Mouse (Mus musculus) neural tube, embryonic 15.5 days (tissue): ENCODE data around the gene Spsb3. TPM values are rescaled to one million over a fixed set of nuclear protein-coding genes. Genes with fewer than 3 reads are reported as not detected.

Experiments used
- ATAC-seq: fragments of 200-750 bp; cut with Nextera tagmentation; 2 replicates; pipeline ENCODE4 v1.8.0; 2017; ENCODE audit warnings: mild to moderate bottlenecking, moderate TSS enrichment, moderate library complexity; ENCODE audit not compliant: low FRiP score
- H3K27ac ChIP-seq: fragments of 300-500 bp; sonication (generic); replicated peaks from 2 replicates; pipeline ENCODE4 v1.5.1; 2015; ENCODE audit warnings: mild to moderate bottlenecking, inconsistent platforms
- H3K27me3 ChIP-seq: fragments of 300-500 bp; sonication (generic); replicated peaks from 2 replicates; pipeline ENCODE4 v1.6.1; 2015; ENCODE audit warnings: inconsistent platforms
- H3K36me3 ChIP-seq: fragments of 300-500 bp; sonication (generic); 2 replicates; pipeline ENCODE4 v1.6.1; 2015; ENCODE audit warnings: inconsistent platforms
- H3K4me1 ChIP-seq: fragments of 300-500 bp; sonication (generic); 2 replicates; pipeline ENCODE4 v1.6.1; 2015; ENCODE audit warnings: inconsistent platforms
- H3K4me2 ChIP-seq: fragments of 300-500 bp; sonication (generic); 2 replicates; pipeline ENCODE4 v1.6.1; 2015; ENCODE audit warnings: inconsistent platforms, mild to moderate bottlenecking, moderate library complexity
- H3K4me3 ChIP-seq: fragments of 300-500 bp; sonication (generic); replicated peaks from 2 replicates; pipeline ENCODE4 v1.5.1; 2015; ENCODE audit warnings: mild to moderate bottlenecking, inconsistent platforms
- H3K9ac ChIP-seq: fragments of 300-500 bp; sonication (generic); replicated peaks from 2 replicates; pipeline ENCODE4 v1.6.1; 2015; ENCODE audit warnings: mild to moderate bottlenecking, inconsistent platforms
- H3K9me3 ChIP-seq: fragments of 300-500 bp; sonication (generic); replicated peaks from 2 replicates; pipeline ENCODE4 v1.6.1; 2016; ENCODE audit warnings: inconsistent platforms
- WGBS: fragments of 180-500 bp; shearing (Covaris S2); methylation state at CpG from one replicate; pipeline ENCODE4 v1.1.7; 2015; ENCODE audit warnings: mixed read lengths; 5-methylcytosine and 5-hydroxymethylcytosine counted together
- polyA plus RNA-seq: library from polyadenylated mRNA; unstranded; fragments of >200 nt; fragmentation: Nextera tagmentation; extraction: Ambion mirVana; gene quantifications from 2 replicates; pipeline ENCODE4 v1.2.1, GENCODE M21; 2015

The Spsb3 gene
- polyA plus RNA-seq, 1 experiment from 2014 or later, result 84.2 TPM

DNA sequence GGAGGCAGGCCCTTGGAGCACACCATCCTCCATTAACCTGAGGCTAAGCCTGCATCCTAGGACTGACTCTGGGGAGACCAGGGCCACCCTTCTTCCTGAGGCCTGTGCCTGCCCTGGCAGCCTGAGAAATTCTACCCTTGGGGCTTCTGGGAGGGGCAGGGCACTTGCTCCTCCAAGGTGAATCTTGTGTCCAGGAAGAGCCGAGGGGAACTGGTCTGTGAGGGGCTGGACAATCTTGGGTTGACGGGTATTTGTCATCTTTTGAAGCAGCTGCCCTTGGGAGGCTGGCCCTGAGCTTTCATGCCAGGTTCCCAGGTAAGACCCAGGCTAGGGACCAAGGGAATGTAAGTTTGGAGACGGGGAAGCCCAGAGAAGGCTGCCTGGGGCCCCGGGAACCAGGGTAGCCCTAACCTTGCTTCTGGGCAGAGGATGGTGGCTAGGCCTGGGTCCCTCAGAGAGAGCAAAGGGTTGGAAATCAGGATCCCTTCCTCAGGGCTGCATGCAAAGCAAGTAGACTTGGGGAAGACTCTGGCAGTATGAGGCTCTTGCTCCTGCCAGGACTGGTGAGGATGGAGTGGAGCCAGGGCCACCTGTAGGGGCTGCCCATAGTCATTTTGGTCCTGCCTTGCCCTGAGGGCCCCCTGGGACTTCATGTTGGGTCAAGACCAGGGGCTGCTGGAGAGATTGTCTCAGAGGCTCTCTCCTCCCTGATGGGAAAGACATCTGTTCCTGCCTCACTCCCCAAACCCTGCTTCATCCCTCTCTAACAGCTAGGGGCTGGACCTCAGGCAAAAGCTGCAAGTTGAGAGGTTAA, 11.8 kb downstream of the Spsb3 start:
- 91% methylated on average over 4 of the region's 4 CpGs for WGBS
- Histone ChIP-seq H3K9me3 (no peaks in the 10 kb centered on the region), H3K9ac (0 out of 2 replicates have a peak overlapping the region, but pooled peaks have one; percentile 93), H3K4me3 (peak overlapping the region; percentile 87; the same call in 1 of the 2 replicates), H3K4me1 (peaks cover 46% of the 10 kb centered on the region), H3K36me3 (peaks cover 64% of the 10 kb centered on the region), H3K4me2 (peak overlapping the region; percentile 99), H3K27me3 (no peaks in the 10 kb centered on the region), H3K27ac (no peak overlapping the region)
- ATAC-seq, result no peak

DNA sequence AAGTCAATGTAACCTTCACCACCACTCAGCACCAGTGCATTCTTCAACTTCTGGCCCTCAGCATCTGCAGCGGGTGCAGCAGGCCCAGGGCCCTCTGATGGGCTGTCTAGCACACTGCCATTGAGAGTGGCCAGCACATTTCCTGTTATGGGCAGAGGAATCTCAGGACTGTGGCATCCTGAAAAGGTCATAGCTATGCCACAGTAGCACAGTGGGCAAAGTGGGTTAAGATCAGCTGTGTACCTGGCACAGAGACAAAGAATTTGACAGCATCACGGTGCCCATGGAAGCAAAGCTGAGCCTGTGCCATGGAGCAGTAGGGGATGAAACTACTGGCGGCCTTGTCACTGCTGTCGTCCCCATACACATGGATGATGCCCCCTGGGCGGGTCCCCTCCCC, 12.7 kb downstream of the Spsb3 start:
- Histone ChIP-seq H3K9me3 (no peaks in the 10 kb centered on the region), H3K27ac (no peak overlapping the region), H3K9ac (no peak overlapping the region), H3K4me2 (no peak overlapping the region), H3K36me3 (peaks cover 70% of the 10 kb centered on the region), H3K27me3 (no peaks in the 10 kb centered on the region), H3K4me3 (no peak overlapping the region), H3K4me1 (peaks cover 37% of the 10 kb centered on the region)
- WGBS, result 81% methylated on average over 5 of the region's 5 CpGs
- ATAC-seq, result no peak

DNA sequence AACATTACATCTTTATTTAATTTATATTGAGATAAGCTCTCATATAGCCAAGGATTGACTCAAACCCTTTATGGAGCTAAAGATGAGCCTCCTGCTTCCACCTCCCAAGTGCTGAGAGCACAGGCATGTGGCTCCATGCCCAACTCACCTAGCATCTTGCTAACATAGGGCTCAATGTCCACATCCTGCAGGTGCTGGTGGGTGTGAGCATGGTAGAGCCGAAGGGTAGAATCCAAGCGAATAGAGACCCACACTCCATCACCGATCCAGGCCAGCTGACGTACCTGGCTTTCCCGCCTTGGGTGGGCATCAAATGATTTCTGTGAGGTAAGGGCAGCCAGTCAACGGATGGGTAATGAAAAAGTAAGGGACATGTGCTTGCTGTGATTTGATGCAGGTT, 13.6 kb downstream of the Spsb3 start:
- no peak overlapping the region for H3K4me2 ChIP-seq
- H3K27ac ChIP-seq, result no peak overlapping the region
- H3K27me3 ChIP-seq, result no peaks in the 10 kb centered on the region
- no peaks in the 10 kb centered on the region for H3K9me3 ChIP-seq
- H3K36me3 ChIP-seq, result peaks cover 78% of the 10 kb centered on the region
- H3K4me1 ChIP-seq, result peaks cover 34% of the 10 kb centered on the region
- no peak overlapping the region for H3K4me3 ChIP-seq
- no peak for ATAC-seq
- 98% methylated on average over 6 of the region's 6 CpGs for WGBS
- H3K9ac ChIP-seq, result no peak overlapping the region

DNA sequence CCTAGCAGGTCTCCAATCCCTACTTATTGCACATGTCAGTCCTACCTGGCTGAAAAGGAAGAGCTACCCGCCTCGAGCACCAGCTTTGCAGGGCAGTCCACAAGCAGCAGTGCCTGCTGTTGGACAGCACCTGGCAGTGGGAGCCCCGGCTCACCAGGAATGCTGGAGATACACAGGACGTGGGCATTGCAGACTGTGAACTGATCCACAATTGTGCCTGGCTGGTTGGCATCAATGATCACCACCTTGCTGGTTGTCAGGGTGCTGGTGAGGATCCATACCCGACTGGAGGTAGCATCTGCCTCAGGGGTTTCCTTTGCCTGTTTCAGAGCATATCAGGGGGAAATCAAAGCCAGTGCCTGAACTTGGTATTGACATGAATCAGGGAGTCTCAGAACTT, 15.7 kb downstream of the Spsb3 start:
- H3K4me3 ChIP-seq, result no peak overlapping the region
- H3K27ac ChIP-seq, result no peak overlapping the region
- WGBS, result 92% methylated on average over 5 of the region's 5 CpGs
- no peaks in the 10 kb centered on the region for H3K9me3 ChIP-seq
- peaks cover 16% of the 10 kb centered on the region for H3K4me1 ChIP-seq
- no peaks in the 10 kb centered on the region for H3K27me3 ChIP-seq
- peaks cover 99% of the 10 kb centered on the region for H3K36me3 ChIP-seq
- H3K9ac ChIP-seq, result no peak overlapping the region
- no peak overlapping the region for H3K4me2 ChIP-seq
- ATAC-seq, result no peak

DNA sequence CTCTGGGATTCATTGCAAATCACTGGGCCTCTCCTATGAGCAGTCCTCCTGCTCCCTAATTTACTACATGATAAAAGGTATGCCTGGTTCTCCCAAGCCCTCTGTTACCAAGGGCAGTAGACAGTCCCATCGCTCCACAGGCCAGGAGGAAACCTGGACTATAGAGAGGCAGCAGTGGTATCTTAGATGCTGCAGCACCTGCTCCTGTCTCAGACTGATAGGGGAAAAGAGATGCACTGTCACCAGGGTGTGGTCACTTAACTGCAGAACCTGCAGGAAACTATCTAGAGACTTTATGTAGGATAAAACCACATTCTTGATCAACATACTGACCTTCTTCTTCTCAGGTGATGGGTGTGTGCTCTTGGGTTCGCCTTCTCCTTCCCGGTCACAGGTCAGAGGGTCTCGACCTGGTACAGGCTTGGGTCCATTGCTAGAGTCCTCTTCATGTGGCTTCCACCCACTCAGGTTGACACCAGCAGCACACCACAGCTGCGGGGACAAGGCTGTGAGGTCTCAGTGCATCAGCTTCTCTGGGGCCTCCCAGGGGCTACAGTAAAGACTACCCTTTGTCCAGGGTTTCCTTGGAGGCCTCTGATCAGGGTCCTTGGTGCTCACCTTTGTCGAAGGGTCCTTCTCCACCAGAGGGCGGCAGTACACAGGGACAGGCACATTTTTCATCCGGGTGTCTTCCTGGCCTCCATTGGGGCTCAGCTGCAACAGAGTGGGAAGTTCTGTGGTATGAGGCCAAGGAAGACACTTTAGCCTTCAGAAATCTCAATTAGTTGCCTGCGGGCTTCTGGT, 16.4 kb downstream of the Spsb3 start:
- Histone ChIP-seq H3K4me1 (peaks cover 9% of the 10 kb centered on the region), H3K9me3 (no peaks in the 10 kb centered on the region), H3K9ac (no peak overlapping the region), H3K4me3 (no peak overlapping the region), H3K4me2 (no peak overlapping the region), H3K36me3 (peaks cover 100% of the 10 kb centered on the region), H3K27ac (no peak overlapping the region), H3K27me3 (no peaks in the 10 kb centered on the region)
- no peak for ATAC-seq
- 70% methylated on average over 9 of the region's 9 CpGs for WGBS

DNA sequence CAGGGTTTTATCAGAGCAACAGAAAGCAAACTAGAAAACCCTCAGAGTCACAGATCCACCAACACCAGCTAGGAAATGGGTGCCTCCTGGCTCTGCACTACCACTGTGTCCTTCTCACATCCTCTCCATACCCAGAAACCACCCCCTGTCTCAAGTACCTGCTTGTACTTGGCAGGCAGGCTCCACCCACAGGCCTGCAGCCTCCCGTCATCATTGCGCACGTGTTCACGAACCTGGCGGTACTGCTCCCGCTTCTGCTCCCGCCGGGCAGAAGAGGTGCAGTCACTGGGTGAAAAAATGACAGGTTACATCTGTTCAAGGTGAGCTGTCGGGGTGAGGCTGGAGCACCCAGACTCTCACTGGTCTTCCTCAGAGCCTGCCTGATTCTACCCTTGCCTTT, 17.3 kb downstream of the Spsb3 start:
- H3K9me3 ChIP-seq, result no peaks in the 10 kb centered on the region
- H3K4me1 ChIP-seq, result no peaks in the 10 kb centered on the region
- H3K4me3 ChIP-seq, result no peak overlapping the region
- no peak overlapping the region for H3K4me2 ChIP-seq
- H3K9ac ChIP-seq, result no peak overlapping the region
- peaks cover 100% of the 10 kb centered on the region for H3K36me3 ChIP-seq
- no peaks in the 10 kb centered on the region for H3K27me3 ChIP-seq
- H3K27ac ChIP-seq, result no peak overlapping the region
- 97% methylated on average over 9 of the region's 9 CpGs for WGBS
- no peak for ATAC-seq

DNA sequence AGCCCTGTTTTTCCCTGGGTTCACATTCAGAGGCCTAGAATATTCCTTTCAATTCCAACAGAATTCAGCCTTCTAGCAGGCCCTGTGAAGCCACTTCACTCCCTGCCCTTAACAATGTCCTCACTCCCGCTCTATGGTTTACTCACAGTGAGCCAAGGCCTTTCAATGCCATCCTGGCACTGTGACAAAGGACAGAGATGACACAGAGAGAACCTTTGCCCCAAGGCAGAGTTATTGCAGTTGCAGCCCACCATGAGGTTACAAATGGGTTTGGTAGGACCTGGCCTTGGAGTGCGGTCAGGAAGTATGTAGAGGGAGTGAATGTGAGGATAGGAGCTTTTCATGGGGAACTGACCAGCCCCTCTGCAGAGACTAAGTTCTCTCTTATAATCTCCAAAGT, 21.1 kb downstream of the Spsb3 start:
- Histone ChIP-seq H3K4me1 (no peaks in the 10 kb centered on the region), H3K4me3 (no peak overlapping the region), H3K27ac (no peak overlapping the region), H3K36me3 (peaks cover 98% of the 10 kb centered on the region), H3K9me3 (no peaks in the 10 kb centered on the region), H3K9ac (no peak overlapping the region), H3K27me3 (no peaks in the 10 kb centered on the region), H3K4me2 (no peak overlapping the region)
- no peak for ATAC-seq
- WGBS, result 97% methylated on average over 2 of the region's 2 CpGs

DNA sequence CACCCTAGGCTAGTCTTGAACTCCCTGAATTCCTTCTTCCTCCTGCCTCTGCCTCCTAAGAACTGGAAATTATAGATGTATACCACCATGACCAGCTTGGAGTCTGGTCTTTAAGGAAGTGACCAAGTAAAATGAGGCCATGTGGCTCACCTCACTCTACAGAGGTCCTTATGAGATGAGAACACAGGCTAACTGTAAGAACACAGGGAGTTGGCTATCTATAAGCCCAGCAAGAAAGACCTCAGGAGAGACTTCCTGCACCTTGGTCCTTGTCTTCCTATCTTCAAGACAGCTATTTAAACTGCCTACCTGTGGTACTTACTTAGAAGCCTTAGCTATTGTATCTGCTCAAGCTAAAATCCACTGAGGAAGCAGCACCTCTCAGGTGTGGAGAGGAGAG, 27.5 kb downstream of the Spsb3 start:
- Histone ChIP-seq H3K9ac (no peak overlapping the region), H3K4me3 (no peak overlapping the region), H3K9me3 (no peaks in the 10 kb centered on the region), H3K4me2 (no peak overlapping the region), H3K4me1 (no peaks in the 10 kb centered on the region), H3K27ac (no peak overlapping the region), H3K27me3 (no peaks in the 10 kb centered on the region), H3K36me3 (peaks cover 96% of the 10 kb centered on the region)
- ATAC-seq, result no peak

DNA sequence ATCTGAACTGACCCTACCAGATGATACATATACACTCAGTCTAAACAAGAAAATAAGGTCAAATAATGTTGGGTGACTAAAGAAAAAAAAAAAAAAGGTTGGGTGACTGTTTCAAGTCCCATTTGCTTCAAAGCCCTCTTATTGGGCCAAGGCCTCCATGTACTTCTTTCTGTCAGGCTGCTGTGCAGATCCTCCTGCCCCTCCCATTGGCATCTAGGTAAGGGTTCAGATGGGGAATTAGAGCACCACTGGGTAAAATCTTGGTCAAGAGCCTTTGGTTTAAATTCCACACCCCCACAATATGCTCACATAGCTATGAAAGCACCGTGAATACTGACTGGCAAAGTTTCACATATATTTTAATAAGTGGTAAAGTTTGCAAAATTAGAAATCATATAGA, 36.8 kb downstream of the Spsb3 start:
- H3K36me3 ChIP-seq, result peaks cover 90% of the 10 kb centered on the region
- no peaks in the 10 kb centered on the region for H3K27me3 ChIP-seq
- H3K4me1 ChIP-seq, result no peaks in the 10 kb centered on the region
- no peak overlapping the region for H3K4me2 ChIP-seq
- H3K9ac ChIP-seq, result no peak overlapping the region
- no peak overlapping the region for H3K27ac ChIP-seq
- no peak for ATAC-seq
- H3K9me3 ChIP-seq, result no peaks in the 10 kb centered on the region
- no peak overlapping the region for H3K4me3 ChIP-seq
- WGBS, result 95% methylated on average over 1 of the region's 1 CpGs

DNA sequence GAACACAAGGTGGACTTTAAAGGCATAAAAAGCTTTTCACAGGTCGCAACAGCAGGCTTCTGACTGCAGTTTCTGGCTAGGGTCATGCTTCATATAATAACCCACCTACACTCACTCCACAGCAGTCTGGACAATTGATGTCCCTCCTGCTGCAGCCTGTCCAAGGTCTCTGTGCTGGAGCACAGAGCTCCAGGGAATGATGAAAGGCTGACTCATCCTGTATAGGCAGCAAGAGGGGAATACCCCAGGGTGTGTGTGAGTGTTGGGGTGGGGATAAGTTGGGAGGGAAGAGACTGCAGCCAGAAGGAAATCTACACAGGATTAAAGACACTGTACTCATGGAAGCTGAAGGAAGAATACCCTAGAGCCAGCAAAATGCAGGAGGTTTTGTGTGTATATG, 43.1 kb downstream of the Spsb3 start:
- Histone ChIP-seq H3K4me1 (peaks cover 17% of the 10 kb centered on the region), H3K9me3 (no peaks in the 10 kb centered on the region), H3K27ac (no peak overlapping the region), H3K36me3 (peaks cover 50% of the 10 kb centered on the region), H3K27me3 (no peaks in the 10 kb centered on the region), H3K4me2 (no peak overlapping the region), H3K4me3 (no peak overlapping the region), H3K9ac (no peak overlapping the region)
- ATAC-seq, result no peak
- WGBS, result 91% methylated on average over 1 of the region's 1 CpGs

DNA sequence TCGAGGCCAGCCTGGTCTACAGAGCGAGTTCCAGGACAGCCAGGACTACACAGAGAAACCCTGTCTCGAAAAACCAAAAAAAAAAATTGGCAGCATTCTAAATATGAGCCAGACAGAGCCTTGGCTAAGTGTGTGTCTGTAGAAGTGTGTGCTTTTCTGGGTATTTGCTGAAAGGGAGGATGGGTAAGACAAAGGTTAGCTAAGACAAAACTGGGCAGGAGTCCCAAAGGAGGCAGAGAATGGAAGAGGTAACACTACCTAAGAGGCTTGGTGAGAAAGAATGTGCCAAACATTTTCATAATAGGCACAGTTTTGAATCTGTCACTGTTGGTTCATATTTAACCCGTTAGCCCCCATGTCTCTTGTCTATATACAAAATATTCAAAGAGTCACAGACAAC, 46.0 kb downstream of the Spsb3 start:
- H3K4me3 ChIP-seq, result no peak overlapping the region
- no peaks in the 10 kb centered on the region for H3K27me3 ChIP-seq
- peaks cover 26% of the 10 kb centered on the region for H3K36me3 ChIP-seq
- no peak for ATAC-seq
- H3K9ac ChIP-seq, result no peak overlapping the region
- H3K4me1 ChIP-seq, result peaks cover 34% of the 10 kb centered on the region
- no peaks in the 10 kb centered on the region for H3K9me3 ChIP-seq
- H3K27ac ChIP-seq, result no peak overlapping the region
- no peak overlapping the region for H3K4me2 ChIP-seq
- 96% methylated on average over 4 of the region's 4 CpGs for WGBS

DNA sequence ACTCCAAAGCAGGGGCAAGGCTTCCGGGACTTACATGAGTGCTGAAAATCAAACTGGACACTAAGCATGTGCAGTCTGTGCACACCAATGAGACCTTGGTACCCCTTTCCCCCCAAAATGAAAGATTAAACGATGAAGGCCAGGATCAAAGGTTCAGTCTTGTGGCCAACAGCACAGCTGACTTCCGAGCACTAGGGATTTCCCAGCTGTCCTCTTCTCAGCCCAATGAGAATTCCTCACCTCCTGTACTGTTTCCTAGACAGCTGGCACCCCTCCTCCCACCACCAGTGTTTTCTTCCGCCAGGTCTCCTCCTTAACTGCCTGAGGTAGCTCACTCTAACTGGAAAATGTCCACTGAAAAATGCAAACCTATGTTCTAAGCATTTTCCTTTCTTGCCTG, 46.7 kb downstream of the Spsb3 start:
- H3K4me1 ChIP-seq, result peaks cover 34% of the 10 kb centered on the region
- ATAC-seq, result no peak
- H3K9ac ChIP-seq, result no peak overlapping the region
- WGBS, result 82% methylated on average over 4 of the region's 4 CpGs
- H3K4me2 ChIP-seq, result no peak overlapping the region
- no peak overlapping the region for H3K4me3 ChIP-seq
- H3K9me3 ChIP-seq, result no peaks in the 10 kb centered on the region
- peaks cover 23% of the 10 kb centered on the region; the same call in 1 of the 2 replicates for H3K36me3 ChIP-seq
- H3K27ac ChIP-seq, result no peak overlapping the region
- H3K27me3 ChIP-seq, result no peaks in the 10 kb centered on the region
